Mouse (Mus musculus): Measurements from ENCODE around the gene Entpd7. TPM values are rescaled to one million over a fixed set of nuclear protein-coding genes. Genes with fewer than 3 reads are reported as not detected.
A peak's percentile ranks its signal among the peaks of the same experiment; 100 is the strongest.

Gene Entpd7
- polyA plus RNA-seq, 1 experiment from 2014 or later = 3.0 TPM

DNA sequence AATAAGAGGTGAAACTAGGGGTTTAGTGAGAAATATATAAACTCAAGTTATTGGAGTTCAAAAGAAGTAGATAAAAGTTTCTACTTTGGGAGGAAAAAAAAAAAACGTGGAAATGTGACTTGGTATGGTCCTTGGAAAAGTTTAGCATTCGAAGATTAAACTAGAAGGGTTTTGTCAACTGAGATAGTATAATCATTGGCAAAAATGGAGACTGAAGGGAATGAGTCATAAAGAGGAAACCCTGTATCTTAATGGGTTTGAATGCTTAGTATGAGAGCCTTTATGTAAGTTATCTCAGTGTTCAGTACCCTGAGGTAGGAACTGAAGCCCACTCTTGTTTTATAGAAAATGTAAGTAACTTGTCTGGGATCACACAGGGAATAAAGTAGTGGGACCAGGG lies 65.4 kb downstream of the Entpd7 start:
- H3K9ac ChIP-seq = no peak overlapping the region
- 53% methylated on average over 2 of the region's 2 CpGs for WGBS (ENCODE audit: insufficient replicate concordance)
- no peak overlapping the region for H3K27ac ChIP-seq
- H3K27me3 ChIP-seq = no peaks in the 10 kb centered on the region
- no peaks in the 10 kb centered on the region for H3K9me3 ChIP-seq (replicated peaks)
- no peak overlapping the region for H3K4me3 ChIP-seq (replicated peaks)
- peaks cover 27% of the 10 kb centered on the region for H3K4me1 ChIP-seq (replicated peaks)
- no peak for DNase-seq
- no peak for ATAC-seq (ENCODE audit: low read depth)
- H3K36me3 ChIP-seq = peaks cover 8% of the 10 kb centered on the region
- no peak overlapping the region for H3K4me2 ChIP-seq

DNA sequence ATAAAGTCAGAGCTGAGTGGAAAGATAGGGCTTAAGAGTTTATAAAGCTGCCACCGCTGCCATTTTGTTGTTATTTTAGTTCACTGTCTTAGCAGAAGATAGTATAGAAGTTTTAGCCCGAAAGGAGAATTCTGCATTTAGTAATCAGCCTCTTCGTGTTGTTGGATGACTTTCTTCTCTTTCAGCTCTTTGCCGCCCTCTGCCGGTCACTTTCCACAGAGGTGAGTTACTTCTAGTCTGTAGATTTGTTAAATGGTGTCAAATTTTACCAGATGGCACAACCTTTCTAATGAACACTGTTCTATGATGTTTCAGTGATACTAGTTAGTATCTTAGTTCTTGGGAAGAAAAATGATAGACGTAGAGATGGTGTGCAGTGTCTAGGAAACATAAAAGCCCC lies 71.0 kb downstream of the Entpd7 start:
- DNase-seq (peak; percentile 68), ATAC-seq (ENCODE audit: low read depth) (no peak)
- no peaks in the 10 kb centered on the region for H3K9me3 ChIP-seq (replicated peaks)
- WGBS (ENCODE audit: insufficient replicate concordance) = 13% methylated on average over 6 of the region's 6 CpGs
- H3K27ac ChIP-seq = no peak overlapping the region
- H3K27me3 ChIP-seq = no peaks in the 10 kb centered on the region
- H3K4me3 ChIP-seq (replicated peaks) = no peak overlapping the region
- H3K36me3 ChIP-seq = 0 out of 2 replicates have a peak, but pooled peaks cover 6% of the 10 kb centered on the region
- no peak overlapping the region for H3K4me2 ChIP-seq
- no peaks in the 10 kb centered on the region for H3K4me1 ChIP-seq (replicated peaks)
- H3K9ac ChIP-seq = no peak overlapping the region

DNA sequence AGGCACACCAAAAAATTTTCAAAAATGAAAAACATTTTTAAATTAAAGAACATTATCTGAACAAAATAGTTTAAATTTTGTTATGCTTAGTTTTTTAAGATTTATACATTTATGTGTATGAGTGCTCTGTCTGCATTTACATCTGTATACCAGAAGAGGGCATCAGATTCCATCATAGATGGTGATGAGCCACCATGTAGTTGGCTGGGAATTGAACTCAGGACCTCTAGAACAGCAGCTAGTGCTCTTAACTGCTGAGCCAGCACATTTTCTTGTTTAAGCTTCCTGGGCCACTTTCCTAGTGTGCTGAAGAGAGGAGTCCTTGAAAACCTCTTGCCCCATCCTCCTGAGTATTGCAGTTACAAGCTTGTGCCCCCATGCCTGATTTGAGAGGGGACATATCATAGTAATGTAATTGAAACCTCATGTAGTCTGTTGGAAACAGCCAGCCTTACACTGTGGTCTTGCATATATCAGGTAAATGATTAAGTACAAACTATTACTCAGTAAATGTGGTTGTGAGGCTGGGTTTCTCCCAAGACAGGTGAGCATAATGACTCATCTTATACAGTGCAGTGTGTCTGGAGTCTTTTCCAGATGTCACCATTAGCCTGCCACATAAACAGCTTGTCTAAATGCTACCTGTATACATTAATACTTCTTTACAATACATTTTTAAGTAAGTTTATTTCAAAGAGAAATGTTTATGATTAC lies 72.2 kb downstream of the Entpd7 start:
- no peak for ATAC-seq (ENCODE audit: low read depth)
- H3K27me3 ChIP-seq = no peaks in the 10 kb centered on the region

DNA sequence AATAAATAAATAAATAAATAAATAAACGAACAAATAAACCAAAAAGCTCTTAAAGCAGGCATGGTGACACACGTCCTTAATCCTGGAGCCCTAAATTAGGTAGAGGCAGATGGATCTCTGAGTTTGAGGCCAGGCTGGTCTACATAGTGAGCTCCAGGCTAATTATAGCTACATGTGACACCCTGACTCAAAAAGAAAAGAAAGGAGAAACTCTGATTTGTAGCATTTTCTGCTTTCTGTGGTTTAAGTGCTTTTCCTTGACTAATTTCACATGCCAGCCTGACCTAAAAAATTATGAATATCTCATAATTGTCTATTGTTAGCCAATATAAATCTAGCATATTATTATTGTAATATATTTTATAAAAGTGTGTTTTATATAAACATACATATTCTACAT lies 72.9 kb downstream of the Entpd7 start:
- WGBS (ENCODE audit: insufficient replicate concordance) = 64% methylated on average over 2 of the region's 2 CpGs
- H3K27me3 ChIP-seq = no peaks in the 10 kb centered on the region

More for the DNA sequence above, 72.2 kb downstream of the Entpd7 start:
- Histone ChIP-seq H3K4me2 (no peak overlapping the region), H3K4me1 (replicated peaks) (no peaks in the 10 kb centered on the region), H3K9ac (no peak overlapping the region), H3K9me3 (replicated peaks) (no peaks in the 10 kb centered on the region), H3K36me3 (0 out of 2 replicates have a peak, but pooled peaks cover 6% of the 10 kb centered on the region), H3K27ac (no peak overlapping the region), H3K4me3 (replicated peaks) (no peak overlapping the region)
- no peak for DNase-seq

DNA sequence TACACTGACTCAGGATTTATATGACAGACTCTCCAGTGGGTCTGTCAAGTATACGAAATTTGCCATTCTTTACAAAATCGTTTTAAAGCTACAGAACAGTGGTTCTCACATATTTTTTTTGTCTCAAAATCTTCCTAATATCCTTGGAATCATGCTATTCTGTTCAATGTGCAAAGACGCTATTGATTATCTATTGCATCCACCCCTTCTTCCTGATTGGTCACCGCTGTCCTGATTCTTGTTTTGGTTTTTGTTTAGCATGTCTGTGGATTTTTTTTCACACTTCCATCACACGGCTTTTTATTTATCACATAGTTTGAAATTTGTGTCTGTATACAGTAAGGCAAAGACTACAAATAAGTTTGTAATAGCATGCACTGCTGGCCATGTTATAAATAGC lies 77.0 kb downstream of the Entpd7 start:
- Histone ChIP-seq H3K4me2 (no peak overlapping the region), H3K4me3 (replicated peaks) (no peak overlapping the region), H3K4me1 (replicated peaks) (peaks cover under 1% of the 10 kb centered on the region; the same call in 1 of the 2 replicates), H3K27me3 (no peaks in the 10 kb centered on the region), H3K9me3 (replicated peaks) (no peaks in the 10 kb centered on the region), H3K9ac (no peak overlapping the region), H3K36me3 (no peaks in the 10 kb centered on the region), H3K27ac (no peak overlapping the region)
- WGBS (ENCODE audit: insufficient replicate concordance) = 67% methylated on average over 5 of the region's 5 CpGs
- ATAC-seq (ENCODE audit: low read depth) (no peak), DNase-seq (no peak)

More for the DNA sequence above, 72.9 kb downstream of the Entpd7 start:
- Histone ChIP-seq H3K4me1 (replicated peaks) (no peaks in the 10 kb centered on the region), H3K4me2 (no peak overlapping the region), H3K9me3 (replicated peaks) (no peaks in the 10 kb centered on the region), H3K4me3 (replicated peaks) (no peak overlapping the region), H3K36me3 (0 out of 2 replicates have a peak, but pooled peaks cover 6% of the 10 kb centered on the region), H3K9ac (no peak overlapping the region), H3K27ac (no peak overlapping the region)
- no peak for DNase-seq
- no peak for ATAC-seq (ENCODE audit: low read depth)

DNA sequence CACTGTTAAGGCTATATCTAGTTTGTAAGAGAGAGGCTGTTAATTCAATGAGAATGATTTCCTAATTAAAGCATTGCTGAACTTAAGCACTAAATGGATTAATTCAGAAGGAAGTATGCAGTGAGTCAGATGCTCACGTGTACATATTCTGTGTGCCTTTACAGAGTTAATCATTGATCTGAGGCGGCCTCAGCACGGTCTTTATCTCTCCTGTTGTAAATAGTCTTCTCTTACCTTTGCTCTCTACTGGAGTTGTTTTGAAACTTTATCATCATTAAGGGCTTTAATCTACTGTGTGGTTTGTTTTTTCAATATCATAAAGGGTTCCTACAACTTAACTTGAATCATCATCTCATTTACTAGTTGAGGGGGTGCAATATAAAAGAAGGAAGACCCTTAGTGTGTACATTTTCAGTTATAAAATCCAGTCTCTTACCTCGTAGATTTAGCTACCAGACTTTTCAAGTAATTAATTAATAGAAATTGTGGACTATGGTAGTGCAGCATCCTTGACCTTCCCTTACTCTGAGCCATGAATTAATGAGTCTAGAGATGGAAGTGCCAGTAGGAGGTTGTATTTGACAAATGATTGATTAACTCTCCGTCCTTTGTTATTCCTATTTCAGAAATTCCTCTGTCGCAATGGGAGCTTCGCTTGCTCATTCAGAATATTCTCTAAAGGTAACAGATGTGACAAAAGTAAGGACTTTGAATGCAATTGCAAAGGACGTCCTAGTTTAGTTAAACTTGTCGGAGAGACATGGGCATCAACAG lies 78.3 kb downstream of the Entpd7 start:
- Histone ChIP-seq H3K9ac (no peak overlapping the region), H3K4me3 (replicated peaks) (no peak overlapping the region), H3K27ac (no peak overlapping the region), H3K9me3 (replicated peaks) (no peaks in the 10 kb centered on the region), H3K27me3 (no peaks in the 10 kb centered on the region), H3K4me2 (no peak overlapping the region), H3K36me3 (no peaks in the 10 kb centered on the region), H3K4me1 (replicated peaks) (peaks cover 7% of the 10 kb centered on the region; the same call in 1 of the 2 replicates)
- DNase-seq (no peak), ATAC-seq (ENCODE audit: low read depth) (peak; percentile 41; the same call in 1 of the 2 replicates)
- WGBS (ENCODE audit: insufficient replicate concordance) = 62% methylated on average over 9 of the region's 9 CpGs

DNA sequence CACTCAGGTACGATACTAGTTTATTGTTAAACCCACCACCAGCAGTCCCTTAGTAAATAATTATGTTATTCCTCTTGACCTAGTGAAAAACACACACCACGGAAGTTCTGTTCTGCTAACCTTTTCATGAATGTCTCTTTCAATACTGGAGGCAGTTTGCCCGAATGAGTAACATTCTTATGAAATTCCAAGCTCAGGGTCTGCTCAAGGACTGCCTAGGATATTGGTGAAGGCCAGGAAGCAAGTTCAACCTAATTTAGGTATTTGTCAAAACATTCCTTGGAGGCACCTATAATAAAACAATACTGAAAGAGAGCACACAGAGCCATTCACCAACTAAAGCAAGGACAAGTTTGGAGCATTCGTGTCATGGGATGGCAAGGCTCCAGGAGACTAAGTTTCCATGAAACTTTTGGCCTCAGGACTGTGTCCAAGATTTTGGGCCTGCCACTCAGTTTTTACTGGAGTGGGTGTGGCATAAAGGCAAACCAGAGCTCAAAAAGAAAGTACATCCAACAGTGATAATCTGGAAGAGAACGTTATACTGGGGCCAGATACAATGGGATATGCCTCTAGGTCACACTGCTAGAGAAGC lies 80.0 kb downstream of the Entpd7 start:
- ATAC-seq (ENCODE audit: low read depth) = no peak
- no peak for DNase-seq

DNA sequence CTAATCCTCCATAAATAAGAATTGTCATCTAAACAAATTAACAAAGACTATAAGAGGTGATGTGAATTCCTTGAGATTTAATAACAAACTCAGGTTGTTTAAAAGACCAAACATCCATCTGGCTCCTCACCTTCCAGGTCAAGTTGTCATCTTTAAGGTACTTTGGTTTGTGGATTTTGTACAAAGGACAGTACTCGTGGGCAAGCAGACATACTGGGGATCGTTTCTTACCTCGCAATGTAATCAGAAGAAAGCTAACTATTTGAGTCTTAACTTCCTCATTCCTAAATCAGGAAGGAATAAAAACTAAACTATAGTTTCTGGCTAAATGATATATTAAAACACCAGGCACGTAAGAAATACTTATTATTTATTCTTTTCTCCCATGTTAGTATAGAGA lies 81.1 kb downstream of the Entpd7 start:
- 34% methylated on average over 4 of the region's 4 CpGs for WGBS (ENCODE audit: insufficient replicate concordance)
- no peaks in the 10 kb centered on the region for H3K9me3 ChIP-seq (replicated peaks)
- peaks cover 21% of the 10 kb centered on the region for H3K4me1 ChIP-seq (replicated peaks)
- ATAC-seq (ENCODE audit: low read depth) = no peak
- H3K27ac ChIP-seq = no peak overlapping the region
- DNase-seq = no peak
- no peak overlapping the region for H3K4me2 ChIP-seq
- no peak overlapping the region for H3K4me3 ChIP-seq (replicated peaks)
- H3K9ac ChIP-seq = no peak overlapping the region
- no peaks in the 10 kb centered on the region for H3K36me3 ChIP-seq
- H3K27me3 ChIP-seq = no peaks in the 10 kb centered on the region

More for the DNA sequence above, 80.0 kb downstream of the Entpd7 start:
- no peak overlapping the region for H3K9ac ChIP-seq
- no peak overlapping the region for H3K4me2 ChIP-seq
- H3K4me3 ChIP-seq (replicated peaks) = no peak overlapping the region
- H3K9me3 ChIP-seq (replicated peaks) = no peaks in the 10 kb centered on the region
- H3K4me1 ChIP-seq (replicated peaks) = peaks cover 14% of the 10 kb centered on the region; the same call in 1 of the 2 replicates
- no peak overlapping the region for H3K27ac ChIP-seq
- H3K36me3 ChIP-seq = no peaks in the 10 kb centered on the region
- WGBS (ENCODE audit: insufficient replicate concordance) = 70% methylated on average over 5 of the region's 5 CpGs
- no peaks in the 10 kb centered on the region for H3K27me3 ChIP-seq

DNA sequence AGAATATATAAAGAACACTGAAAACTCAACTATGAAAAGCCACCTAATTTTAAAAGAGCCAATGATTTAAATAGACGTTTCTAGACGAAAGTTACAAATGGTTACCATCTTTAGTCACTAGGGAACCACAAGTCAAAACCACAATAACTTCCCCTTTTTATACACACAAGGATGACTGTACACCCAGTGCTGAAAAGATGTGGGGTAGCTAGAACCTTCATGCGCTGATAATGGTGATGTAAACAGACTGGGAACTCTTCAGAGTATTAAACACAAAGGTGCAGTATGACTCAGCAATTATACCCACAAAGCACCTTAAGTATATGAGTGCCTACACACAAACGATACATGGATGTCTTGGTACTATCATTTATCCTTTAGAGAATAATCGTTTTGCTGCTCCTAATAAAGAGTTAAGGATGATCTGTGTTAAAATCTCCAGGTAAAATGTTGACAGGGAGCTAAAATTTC lies 82.1 kb downstream of the Entpd7 start:
- Histone ChIP-seq H3K4me3 (replicated peaks) (no peak overlapping the region), H3K27me3 (no peaks in the 10 kb centered on the region), H3K4me1 (replicated peaks) (peaks cover 22% of the 10 kb centered on the region), H3K4me2 (no peak overlapping the region), H3K36me3 (no peaks in the 10 kb centered on the region), H3K9ac (no peak overlapping the region), H3K9me3 (replicated peaks) (no peaks in the 10 kb centered on the region), H3K27ac (no peak overlapping the region)
- ATAC-seq (ENCODE audit: low read depth) (no peak), DNase-seq (no peak)
- WGBS (ENCODE audit: insufficient replicate concordance) = 22% methylated on average over 5 of the region's 5 CpGs

DNA sequence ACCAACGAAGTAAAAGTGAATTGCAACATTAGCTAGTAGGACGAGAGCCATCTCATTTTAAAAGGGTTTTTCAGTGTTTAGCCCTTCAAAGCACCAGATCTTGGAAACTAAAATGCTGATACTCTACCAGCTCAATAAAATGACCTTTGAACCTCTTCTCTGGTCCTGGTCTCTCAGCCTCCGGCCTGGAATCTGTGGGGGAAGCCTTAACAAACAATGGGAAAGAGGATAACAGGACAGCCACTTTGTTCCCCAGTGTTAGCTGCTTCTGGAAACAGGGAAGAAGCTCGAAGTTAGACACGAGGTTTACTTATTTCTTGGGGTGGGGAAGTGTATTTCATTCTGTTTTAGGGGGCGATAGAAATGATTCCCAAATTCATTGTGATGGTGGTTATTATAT lies 82.8 kb downstream of the Entpd7 start:
- H3K9ac ChIP-seq = no peak overlapping the region
- no peaks in the 10 kb centered on the region for H3K27me3 ChIP-seq
- DNase-seq (no peak), ATAC-seq (ENCODE audit: low read depth) (no peak)
- H3K36me3 ChIP-seq = no peaks in the 10 kb centered on the region
- no peaks in the 10 kb centered on the region for H3K9me3 ChIP-seq (replicated peaks)
- H3K27ac ChIP-seq = no peak overlapping the region
- no peak overlapping the region for H3K4me2 ChIP-seq
- peaks cover 22% of the 10 kb centered on the region for H3K4me1 ChIP-seq (replicated peaks)
- WGBS (ENCODE audit: insufficient replicate concordance) = 56% methylated on average over 6 of the region's 6 CpGs
- H3K4me3 ChIP-seq (replicated peaks) = no peak overlapping the region

DNA sequence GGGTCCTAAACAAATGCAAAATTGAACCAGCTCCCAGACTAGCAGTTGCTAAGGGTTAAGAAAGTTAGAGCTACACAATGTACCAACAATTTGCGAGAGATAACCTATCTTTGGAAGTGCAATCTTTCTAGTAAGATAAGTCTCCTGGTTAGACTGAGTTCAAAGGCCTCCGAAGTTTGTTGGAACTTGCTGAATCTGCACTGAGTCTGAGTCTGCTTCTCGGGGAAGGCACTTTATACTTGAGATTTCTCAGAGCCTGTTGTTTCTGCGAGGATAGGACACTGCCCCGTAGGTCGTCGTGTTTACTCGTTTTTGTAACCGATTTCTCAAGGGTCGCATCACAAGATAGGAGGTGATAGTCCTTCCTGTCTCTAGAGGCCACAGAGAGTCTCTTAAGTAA lies 86.0 kb downstream of the Entpd7 start:
- Histone ChIP-seq H3K27ac (no peak overlapping the region), H3K4me1 (replicated peaks) (peaks cover 26% of the 10 kb centered on the region), H3K4me2 (no peak overlapping the region), H3K36me3 (no peaks in the 10 kb centered on the region), H3K27me3 (no peaks in the 10 kb centered on the region), H3K9ac (no peak overlapping the region), H3K4me3 (replicated peaks) (no peak overlapping the region), H3K9me3 (replicated peaks) (no peaks in the 10 kb centered on the region)
- ATAC-seq (ENCODE audit: low read depth) (no peak), DNase-seq (no peak)
- WGBS (ENCODE audit: insufficient replicate concordance) = 26% methylated on average over 10 of the region's 10 CpGs

Measured in liver, embryonic 13.5 days (tissue).